Mouse (Mus musculus) naive thymus-derived CD4-positive, alpha-beta T cell, adult 5 months (primary cell): ENCODE data around the gene Wee2. TPM values are rescaled to one million over a fixed set of nuclear protein-coding genes. Genes with fewer than 3 reads are reported as not detected.

ENCODE experiments used
- polyA plus RNA-seq: library from polyadenylated mRNA; unstranded; fragments of 100-300 nt; shearing (Covaris generic); gene quantifications from one replicate; pipeline ENCODE4 v1.2.1, GENCODE M21; 2017

Wee2 gene
- not detected for polyA plus RNA-seq

GRCm38 (mm10) chr6:40438936-40439335 lies at the start of gene Wee2:
TSS of gene Wee2 (plus strand) at chr6:40439088.

GRCm38 (mm10) chr6:40436047-40436483 lies 2.8 kb upstream of the Wee2 start, which contains the start of gene E330009J07Rik:
TSS of gene E330009J07Rik (minus strand) at chr6:40436135.

GRCm38 (mm10) chr6:40470916-40471719 lies 32.2 kb downstream of the Wee2 start, which contains the start of gene Ssbp1:
TSS of gene Ssbp1 (plus strand) at chr6:40471352.

GRCm38 (mm10) chr6:40490933-40491332 lies 52.0 kb downstream of the Wee2 start, which contains the start of gene Tas2r137:
TSS of gene Tas2r137 (plus strand) at chr6:40491233.

GRCm38 (mm10) chr6:40493229-40493628 lies 54.3 kb downstream of the Wee2 start, which contains the start of gene Tas2r108:
TSS of gene Tas2r108 (plus strand) at chr6:40493529.

Other genes starting within 250 kb of the Wee2 start
- 47.5 TPM for gene Agk, start 113.9 kb upstream of the Wee2 start, polyA plus RNA-seq
- 32.2 TPM for gene E330009J07Rik, start 3.0 kb upstream of the Wee2 start, polyA plus RNA-seq
- gene Ssbp1, start 32.3 kb downstream of the Wee2 start, polyA plus RNA-seq = 67.7 TPM
- gene Tas2r137, start 52.1 kb downstream of the Wee2 start, polyA plus RNA-seq = not detected
- gene Tas2r108, start 54.4 kb downstream of the Wee2 start, polyA plus RNA-seq = not detected
- gene Prss37, start 80.4 kb downstream of the Wee2 start, polyA plus RNA-seq = not detected
- not detected for gene Olfr461, start 116.0 kb downstream of the Wee2 start, polyA plus RNA-seq
- not detected for gene Olfr460, start 130.4 kb downstream of the Wee2 start, polyA plus RNA-seq
- gene Clec5a, start 146.7 kb downstream of the Wee2 start, polyA plus RNA-seq = not detected
- not detected for gene Tas2r138, start 174.2 kb downstream of the Wee2 start, polyA plus RNA-seq
- gene Mgam, start 189.7 kb downstream of the Wee2 start, polyA plus RNA-seq = 0.15 TPM